Mouse (Mus musculus) neural tube, embryonic 15.5 days (tissue): Measurements from ENCODE around the gene Cbr1. TPM values are rescaled to one million over a fixed set of nuclear protein-coding genes. Genes with fewer than 3 reads are reported as not detected.
"Not testable (repeated sequence)": the region's sequence is repeated elsewhere in the genome, so short reads cannot be mapped to it uniquely, and the experiment has no call there.

Experiments
- ATAC-seq: fragments of 200-750 bp; cut with Nextera tagmentation; 2 replicates; pipeline ENCODE4 v1.8.0; 2017; ENCODE audit warnings: mild to moderate bottlenecking, moderate TSS enrichment, moderate library complexity; ENCODE audit not compliant: low FRiP score
- H3K27ac ChIP-seq: fragments of 300-500 bp; sonication (generic); replicated peaks from 2 replicates; pipeline ENCODE4 v1.5.1; 2015; ENCODE audit warnings: mild to moderate bottlenecking, inconsistent platforms
- H3K27me3 ChIP-seq: fragments of 300-500 bp; sonication (generic); replicated peaks from 2 replicates; pipeline ENCODE4 v1.6.1; 2015; ENCODE audit warnings: inconsistent platforms
- H3K36me3 ChIP-seq: fragments of 300-500 bp; sonication (generic); 2 replicates; pipeline ENCODE4 v1.6.1; 2015; ENCODE audit warnings: inconsistent platforms
- H3K4me1 ChIP-seq: fragments of 300-500 bp; sonication (generic); 2 replicates; pipeline ENCODE4 v1.6.1; 2015; ENCODE audit warnings: inconsistent platforms
- H3K4me2 ChIP-seq: fragments of 300-500 bp; sonication (generic); 2 replicates; pipeline ENCODE4 v1.6.1; 2015; ENCODE audit warnings: inconsistent platforms, mild to moderate bottlenecking, moderate library complexity
- H3K4me3 ChIP-seq: fragments of 300-500 bp; sonication (generic); replicated peaks from 2 replicates; pipeline ENCODE4 v1.5.1; 2015; ENCODE audit warnings: mild to moderate bottlenecking, inconsistent platforms
- H3K9ac ChIP-seq: fragments of 300-500 bp; sonication (generic); replicated peaks from 2 replicates; pipeline ENCODE4 v1.6.1; 2015; ENCODE audit warnings: mild to moderate bottlenecking, inconsistent platforms
- H3K9me3 ChIP-seq: fragments of 300-500 bp; sonication (generic); replicated peaks from 2 replicates; pipeline ENCODE4 v1.6.1; 2016; ENCODE audit warnings: inconsistent platforms
- WGBS: fragments of 180-500 bp; shearing (Covaris S2); methylation state at CpG from one replicate; pipeline ENCODE4 v1.1.7; 2015; ENCODE audit warnings: mixed read lengths; 5-methylcytosine and 5-hydroxymethylcytosine counted together
- polyA plus RNA-seq: library from polyadenylated mRNA; unstranded; fragments of >200 nt; fragmentation: Nextera tagmentation; extraction: Ambion mirVana; gene quantifications from 2 replicates; pipeline ENCODE4 v1.2.1, GENCODE M21; 2015

Gene Cbr1
- polyA plus RNA-seq, 1 experiment from 2014 or later: 155 TPM

- H3K27ac ChIP-seq: peak within 1 kb of the TSS; percentile 95
- H3K4me1 ChIP-seq: peaks cover 23% of the 10 kb centered on the region
- no peaks in the 10 kb centered on the region for H3K27me3 ChIP-seq
- H3K9ac ChIP-seq: peak within 1 kb of the TSS; percentile 75
- ATAC-seq: peak; percentile 90
- H3K36me3 ChIP-seq: peaks cover 3% of the 10 kb centered on the region; the same call in 1 of the 2 replicates
- peak within 1 kb of the TSS; percentile 73 for H3K4me3 ChIP-seq
- H3K4me2 ChIP-seq: peak within 1 kb of the TSS; percentile 94
- H3K9me3 ChIP-seq: no peaks in the 10 kb centered on the region
- 1% methylated on average over 55 of the region's 55 CpGs for WGBS
These were observed 2.0 kb upstream of the Cbr1 start, which contains the start of gene Setd4 for GRCm38 (mm10) chr16:93603439-93604212. Gene Setd4, minus strand, starts transcription at chr16:93604063.

- no peaks in the 10 kb centered on the region for H3K27me3 ChIP-seq
- ATAC-seq: peak; percentile 14; the same call in 1 of the 2 replicates
- peak overlapping the region; percentile 75 for H3K9ac ChIP-seq
- 3% methylated on average over 16 of the region's 16 CpGs for WGBS
- H3K9me3 ChIP-seq: no peaks in the 10 kb centered on the region
- H3K4me3 ChIP-seq: peak overlapping the region; percentile 73
- H3K27ac ChIP-seq: peak overlapping the region; percentile 95
- peaks cover 4% of the 10 kb centered on the region; the same call in 1 of the 2 replicates for H3K36me3 ChIP-seq
- peak overlapping the region; percentile 94 for H3K4me2 ChIP-seq
- H3K4me1 ChIP-seq: peaks cover 32% of the 10 kb centered on the region
These were observed 1.1 kb upstream of the Cbr1 start for GRCm38 (mm10) chr16:93604481-93604969.

GRCm38 (mm10) chr16:93606146-93606545 is 493 bp downstream of the Cbr1 start:
- H3K27ac ChIP-seq: no peak overlapping the region
- H3K4me1 ChIP-seq: peaks cover 37% of the 10 kb centered on the region
- H3K4me3 ChIP-seq: no peak overlapping the region
- H3K9me3 ChIP-seq: no peaks in the 10 kb centered on the region
- WGBS: 88% methylated on average over 7 of the region's 7 CpGs
- H3K9ac ChIP-seq: no peak overlapping the region
- no peak for ATAC-seq
- H3K4me2 ChIP-seq: no peak overlapping the region
- H3K36me3 ChIP-seq: peaks cover 14% of the 10 kb centered on the region
- no peaks in the 10 kb centered on the region for H3K27me3 ChIP-seq

GRCm38 (mm10) chr16:93607669-93608101 is 2.0 kb downstream of the Cbr1 start:
- peak overlapping the region; percentile 62 for H3K4me3 ChIP-seq
- WGBS: 0% methylated on average over 32 of the region's 32 CpGs
- peak overlapping the region; percentile 61 for H3K4me2 ChIP-seq
- 0 out of 2 replicates have a peak, but pooled peaks have one; percentile 8 for ATAC-seq
- H3K27ac ChIP-seq: peak overlapping the region; percentile 85
- no peaks in the 10 kb centered on the region for H3K9me3 ChIP-seq
- peaks cover 25% of the 10 kb centered on the region for H3K36me3 ChIP-seq
- no peaks in the 10 kb centered on the region for H3K27me3 ChIP-seq
- H3K4me1 ChIP-seq: peaks cover 34% of the 10 kb centered on the region
- H3K9ac ChIP-seq: peak overlapping the region; percentile 66

GRCm38 (mm10) chr16:93608731-93609130 is 3.1 kb downstream of the Cbr1 start:
- ATAC-seq: no peak
- H3K9me3 ChIP-seq: no peaks in the 10 kb centered on the region
- no peak overlapping the region for H3K27ac ChIP-seq
- H3K4me3 ChIP-seq: peak overlapping the region; percentile 62
- H3K9ac ChIP-seq: no peak overlapping the region
- 65% methylated on average over 8 of the region's 8 CpGs for WGBS
- no peaks in the 10 kb centered on the region for H3K27me3 ChIP-seq
- peaks cover 25% of the 10 kb centered on the region for H3K36me3 ChIP-seq
- H3K4me1 ChIP-seq: peaks cover 32% of the 10 kb centered on the region
- peak overlapping the region; percentile 61 for H3K4me2 ChIP-seq

- peaks cover 25% of the 10 kb centered on the region for H3K36me3 ChIP-seq
- no peaks in the 10 kb centered on the region for H3K27me3 ChIP-seq
- no peak overlapping the region for H3K27ac ChIP-seq
- no peak overlapping the region for H3K4me2 ChIP-seq
- H3K9me3 ChIP-seq: no peaks in the 10 kb centered on the region
- no peak overlapping the region for H3K4me3 ChIP-seq
- peaks cover 24% of the 10 kb centered on the region for H3K4me1 ChIP-seq
- no peak overlapping the region for H3K9ac ChIP-seq
- ATAC-seq: no peak
- 96% methylated on average over 4 of the region's 4 CpGs for WGBS
These were observed 4.1 kb downstream of the Cbr1 start for GRCm38 (mm10) chr16:93609796-93610195.

- Histone ChIP-seq H3K9me3 (no peaks in the 10 kb centered on the region), H3K4me1 (peaks cover 17% of the 10 kb centered on the region), H3K36me3 (peaks cover 25% of the 10 kb centered on the region), H3K27me3 (no peaks in the 10 kb centered on the region), H3K9ac (no peak overlapping the region), H3K27ac (no peak overlapping the region), H3K4me3 (no peak overlapping the region), H3K4me2 (no peak overlapping the region)
- ATAC-seq: no peak
- WGBS: 96% methylated on average over 4 of the region's 4 CpGs
These were observed 5.3 kb downstream of the Cbr1 start for GRCm38 (mm10) chr16:93610961-93611360.

- no peak for ATAC-seq
- no peak overlapping the region for H3K9ac ChIP-seq
- 40% methylated on average over 5 of the region's 5 CpGs for WGBS
- H3K4me2 ChIP-seq: no peak overlapping the region
- no peaks in the 10 kb centered on the region for H3K27me3 ChIP-seq
- no peak overlapping the region for H3K27ac ChIP-seq
- no peaks in the 10 kb centered on the region for H3K9me3 ChIP-seq
- H3K4me1 ChIP-seq: no peaks in the 10 kb centered on the region
- H3K36me3 ChIP-seq: peaks cover 16% of the 10 kb centered on the region
- no peak overlapping the region for H3K4me3 ChIP-seq
These were observed 9.6 kb downstream of the Cbr1 start for GRCm38 (mm10) chr16:93615118-93615870.

- WGBS: 89% methylated on average over 4 of the region's 4 CpGs
- H3K27me3 ChIP-seq, H3K4me3 ChIP-seq, H3K4me2 ChIP-seq, H3K9me3 ChIP-seq, ATAC-seq, H3K27ac ChIP-seq, H3K9ac ChIP-seq, H3K36me3 ChIP-seq, H3K4me1 ChIP-seq: not testable (repeated sequence)
These were observed 18.1 kb downstream of the Cbr1 start for GRCm38 (mm10) chr16:93623759-93624158.

GRCm38 (mm10) chr16:93624671-93625070 is 19.0 kb downstream of the Cbr1 start:
- Histone ChIP-seq H3K9me3 (no peaks in the 10 kb centered on the region), H3K27me3 (no peaks in the 10 kb centered on the region), H3K4me2 (no peak overlapping the region), H3K9ac (no peak overlapping the region), H3K4me3 (no peak overlapping the region), H3K36me3 (no peaks in the 10 kb centered on the region), H3K27ac (no peak overlapping the region), H3K4me1 (no peaks in the 10 kb centered on the region)
- no peak for ATAC-seq
- WGBS: 77% methylated on average over 4 of the region's 4 CpGs

- no peak overlapping the region for H3K9ac ChIP-seq
- no peaks in the 10 kb centered on the region for H3K27me3 ChIP-seq
- H3K36me3 ChIP-seq: no peaks in the 10 kb centered on the region
- no peak overlapping the region for H3K27ac ChIP-seq
- no peaks in the 10 kb centered on the region for H3K9me3 ChIP-seq
- H3K4me3 ChIP-seq: no peak overlapping the region
- 27% methylated on average over 1 of the region's 1 CpGs for WGBS
- no peak for ATAC-seq
- H3K4me2 ChIP-seq: no peak overlapping the region
- H3K4me1 ChIP-seq: no peaks in the 10 kb centered on the region
These were observed 21.1 kb downstream of the Cbr1 start for GRCm38 (mm10) chr16:93626745-93627144.
